Mouse (Mus musculus): ENCODE data around the gene Crat. TPM values are rescaled to one million over a fixed set of nuclear protein-coding genes. Genes with fewer than 3 reads are reported as not detected.

Crat gene
- polyA plus RNA-seq, 1 experiment from 2014 or later: 22.5 TPM

DNA sequence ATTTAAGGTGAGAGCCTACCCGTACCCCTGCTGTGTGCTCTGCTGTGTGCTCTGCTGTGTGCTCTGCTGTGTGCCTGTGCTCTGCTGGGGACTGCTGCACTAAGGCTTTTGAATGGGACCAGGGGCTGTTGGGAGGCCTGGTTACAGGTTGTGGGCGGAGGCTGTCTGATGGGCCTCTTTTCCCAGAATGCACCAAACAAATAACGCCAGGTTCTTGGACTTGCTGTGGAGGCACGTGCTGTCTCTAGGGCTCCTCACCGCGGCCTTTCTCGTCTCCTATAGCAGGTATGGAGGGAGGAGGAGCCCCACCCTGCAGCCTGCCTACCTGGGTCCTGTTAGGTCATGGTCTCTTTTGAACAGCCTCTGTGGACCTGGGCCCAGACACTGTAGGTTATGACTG, 19.4 kb downstream of the Crat start:
- Histone ChIP-seq H3K36me3 (peaks cover 56% of the 10 kb centered on the region), H3K4me3 (no peak overlapping the region), H3K4me1 (peaks cover 71% of the 10 kb centered on the region), H3K27me3 (ENCODE audit: low read depth, poor library complexity, severe bottlenecking) (peaks cover 28% of the 10 kb centered on the region), H3K9me3 (replicated peaks) (no peaks in the 10 kb centered on the region), H3K27ac (replicated peaks) (no peak overlapping the region)
- 90% methylated on average over 7 of the region's 7 CpGs for WGBS
- no peak for DNase-seq (ENCODE audit: low spot score)

DNA sequence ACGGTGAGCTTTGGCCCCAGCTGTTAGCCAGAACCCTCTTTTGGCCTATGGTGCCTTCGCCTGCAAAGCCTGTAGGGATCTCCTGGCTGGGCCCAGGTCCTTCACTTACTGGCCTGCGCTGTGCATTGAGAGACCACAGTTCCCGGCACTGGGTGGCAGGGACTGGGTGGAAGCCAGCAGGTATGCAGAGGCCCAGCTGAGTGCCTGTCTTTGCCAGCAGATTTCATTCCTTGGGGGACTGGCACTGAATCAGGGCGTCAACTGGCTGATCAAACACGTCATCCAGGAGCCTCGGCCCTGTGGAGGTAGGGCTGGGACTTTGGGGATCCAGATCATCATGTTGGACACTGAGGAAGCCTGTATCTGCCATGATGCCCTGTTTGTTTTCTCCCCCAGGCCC, 19.9 kb downstream of the Crat start:
- Histone ChIP-seq H3K27ac (replicated peaks) (no peak overlapping the region; the same call in 1 of the 2 replicates), H3K9me3 (replicated peaks) (no peaks in the 10 kb centered on the region), H3K36me3 (peaks cover 55% of the 10 kb centered on the region), H3K4me3 (no peak overlapping the region), H3K27me3 (ENCODE audit: low read depth, poor library complexity, severe bottlenecking) (peaks cover 28% of the 10 kb centered on the region), H3K4me1 (peaks cover 71% of the 10 kb centered on the region)
- DNase-seq (ENCODE audit: low spot score): no peak
- 94% methylated on average over 7 of the region's 7 CpGs for WGBS

DNA sequence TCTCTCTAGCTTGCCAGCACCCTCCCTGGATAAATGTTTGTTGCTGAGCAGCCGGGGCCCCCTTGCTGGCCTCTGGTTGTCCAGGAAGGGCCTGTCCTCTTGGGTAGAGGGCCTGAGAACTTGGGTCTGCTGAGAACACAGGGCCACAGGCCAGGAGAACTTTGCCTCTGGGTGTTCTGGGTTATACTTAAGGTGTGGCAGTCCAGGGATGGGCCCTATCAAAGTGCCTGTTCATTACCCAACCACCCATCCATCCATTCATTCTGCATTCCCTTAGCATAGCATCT, 22.3 kb downstream of the Crat start:
- 71% methylated on average over 1 of the region's 1 CpGs for WGBS
- Histone ChIP-seq H3K27me3 (ENCODE audit: low read depth, poor library complexity, severe bottlenecking) (peaks cover 28% of the 10 kb centered on the region), H3K4me1 (peaks cover 48% of the 10 kb centered on the region), H3K27ac (replicated peaks) (peak overlapping the region; percentile 90), H3K36me3 (peaks cover 43% of the 10 kb centered on the region), H3K4me3 (peak overlapping the region; percentile 91), H3K9me3 (replicated peaks) (no peaks in the 10 kb centered on the region)
- no peak for DNase-seq (ENCODE audit: low spot score)

DNA sequence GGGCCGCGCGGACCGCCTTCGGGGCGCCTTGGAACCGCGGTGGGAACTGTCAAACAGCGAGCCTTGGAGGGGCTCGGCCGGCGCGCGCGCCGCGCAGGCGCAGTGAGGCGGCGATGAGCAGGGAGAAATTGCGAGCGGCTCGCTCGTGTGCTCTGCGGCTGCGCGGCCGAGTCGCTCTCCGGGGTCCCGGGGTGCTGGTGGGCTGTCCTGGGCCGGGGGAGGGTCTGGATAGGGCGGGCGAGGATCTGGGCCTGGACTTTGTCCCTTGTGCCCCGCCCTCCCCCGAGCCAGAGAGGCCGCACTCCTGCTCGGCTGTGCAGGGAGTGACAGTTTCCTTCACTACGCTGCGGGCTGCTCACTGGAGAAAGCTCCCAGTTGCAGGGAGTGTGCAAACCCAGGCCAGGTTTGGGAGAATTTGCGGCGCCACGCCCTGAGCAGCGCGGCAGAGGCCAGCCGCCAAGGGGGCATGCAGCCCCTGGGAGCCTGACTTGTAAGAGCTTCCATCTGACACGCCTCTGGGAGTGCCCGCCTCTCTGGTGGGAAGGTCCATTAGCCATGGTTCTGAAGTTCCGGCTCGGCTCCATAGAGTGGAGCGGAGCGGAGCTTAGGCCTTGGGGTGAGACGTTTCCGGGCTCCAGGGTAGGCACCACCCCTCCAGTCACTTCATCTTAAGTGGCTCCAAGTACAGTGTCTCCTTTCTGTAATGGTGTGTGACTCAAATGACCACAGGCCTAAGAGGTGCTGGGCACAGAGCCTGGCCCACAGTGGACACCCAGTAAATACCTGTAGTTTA, 22.8 kb downstream of the Crat start:
- DNase-seq (ENCODE audit: low spot score): peak; percentile 93
- peaks cover 26% of the 10 kb centered on the region for H3K27me3 ChIP-seq (ENCODE audit: low read depth, poor library complexity, severe bottlenecking)
- H3K36me3 ChIP-seq: peaks cover 38% of the 10 kb centered on the region
- no peaks in the 10 kb centered on the region for H3K9me3 ChIP-seq (replicated peaks)
- WGBS: under 1% methylated on average over 54 of the region's 54 CpGs
- peak overlapping the region; percentile 90 for H3K27ac ChIP-seq (replicated peaks)
- peaks cover 42% of the 10 kb centered on the region for H3K4me1 ChIP-seq
- peak overlapping the region; percentile 91 for H3K4me3 ChIP-seq

DNA sequence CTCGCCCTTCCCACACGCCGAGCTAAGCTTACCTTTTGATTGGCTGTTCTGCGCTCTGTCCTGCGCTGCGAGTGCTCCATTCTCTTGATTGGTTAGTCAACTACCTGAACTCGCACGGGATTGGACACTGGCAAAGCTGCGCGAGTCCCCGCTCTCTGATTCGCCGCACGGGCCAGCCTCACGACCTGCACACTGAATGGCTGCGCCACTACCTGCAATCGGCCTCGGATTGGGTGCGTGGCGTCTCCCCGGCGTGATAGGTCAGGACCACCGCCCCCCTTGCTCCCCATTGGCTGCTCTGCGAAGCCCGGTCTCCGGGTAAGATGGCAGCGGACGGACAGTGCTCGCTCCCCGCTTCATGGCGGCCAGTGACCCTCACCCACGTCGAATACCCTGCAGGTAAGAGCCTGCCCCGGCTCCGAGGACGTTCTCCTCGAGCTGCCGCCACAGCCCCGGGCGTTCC, 23.5 kb downstream of the Crat start, which contains the start of gene Dolpp1:
Gene Dolpp1, plus strand, starts transcription at position 141 of the 463 bp plus-strand sequence.
- Histone ChIP-seq H3K9me3 (replicated peaks) (no peaks in the 10 kb centered on the region), H3K27me3 (ENCODE audit: low read depth, poor library complexity, severe bottlenecking) (peaks cover 20% of the 10 kb centered on the region), H3K4me1 (peaks cover 37% of the 10 kb centered on the region), H3K27ac (replicated peaks) (peak within 1 kb of the TSS; percentile 90), H3K36me3 (peaks cover 31% of the 10 kb centered on the region), H3K4me3 (peak within 1 kb of the TSS; percentile 91)
- DNase-seq (ENCODE audit: low spot score): peak; percentile 99
- under 1% methylated on average over 40 of the region's 40 CpGs for WGBS

DNA sequence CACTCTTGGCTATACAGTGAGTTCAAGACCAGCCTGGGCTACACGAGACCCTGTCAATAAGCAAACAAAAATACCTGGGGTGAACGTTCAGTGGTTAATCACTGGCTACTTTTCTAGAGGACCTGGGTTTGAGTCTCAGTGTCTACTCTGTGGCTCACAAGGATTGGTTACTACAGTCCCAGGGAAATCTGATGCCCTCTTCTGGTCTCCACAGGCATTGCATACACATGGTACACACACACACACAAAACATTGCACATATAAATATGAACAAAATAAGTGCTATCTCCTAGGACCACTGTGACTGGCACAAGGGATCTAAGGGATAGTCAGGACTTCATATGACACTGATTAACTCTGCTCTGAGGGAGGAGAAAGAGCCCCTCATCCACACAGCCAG, 26.6 kb downstream of the Crat start:
- WGBS: 92% methylated on average over 2 of the region's 2 CpGs
- Histone ChIP-seq H3K9me3 (replicated peaks) (no peaks in the 10 kb centered on the region), H3K4me1 (peaks cover 26% of the 10 kb centered on the region), H3K27ac (replicated peaks) (no peak overlapping the region), H3K4me3 (no peak overlapping the region), H3K27me3 (ENCODE audit: low read depth, poor library complexity, severe bottlenecking) (peaks cover 2% of the 10 kb centered on the region; the same call in 1 of the 2 replicates), H3K36me3 (peaks cover 25% of the 10 kb centered on the region)
- no peak for DNase-seq (ENCODE audit: low spot score)

DNA sequence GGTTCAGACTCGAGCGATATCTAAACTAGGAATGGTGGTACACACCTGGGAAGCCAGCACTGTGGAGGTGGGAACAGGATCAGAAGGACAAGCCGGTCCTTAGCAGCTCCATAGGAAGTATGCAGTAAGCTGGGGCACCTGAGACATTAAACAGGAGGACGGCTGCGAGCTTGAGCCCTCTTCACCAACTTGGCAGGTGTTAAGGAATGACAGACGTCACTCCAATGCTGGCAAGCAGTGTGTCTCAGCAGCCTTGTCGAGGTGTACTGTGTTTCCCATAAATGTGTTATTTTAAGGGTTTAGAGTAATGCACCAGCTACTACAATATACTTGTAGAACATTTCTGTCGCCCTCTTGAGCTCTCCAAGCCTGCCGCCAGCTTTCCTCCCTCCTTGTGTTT, 28.7 kb downstream of the Crat start:
- DNase-seq (ENCODE audit: low spot score): no peak

DNA sequence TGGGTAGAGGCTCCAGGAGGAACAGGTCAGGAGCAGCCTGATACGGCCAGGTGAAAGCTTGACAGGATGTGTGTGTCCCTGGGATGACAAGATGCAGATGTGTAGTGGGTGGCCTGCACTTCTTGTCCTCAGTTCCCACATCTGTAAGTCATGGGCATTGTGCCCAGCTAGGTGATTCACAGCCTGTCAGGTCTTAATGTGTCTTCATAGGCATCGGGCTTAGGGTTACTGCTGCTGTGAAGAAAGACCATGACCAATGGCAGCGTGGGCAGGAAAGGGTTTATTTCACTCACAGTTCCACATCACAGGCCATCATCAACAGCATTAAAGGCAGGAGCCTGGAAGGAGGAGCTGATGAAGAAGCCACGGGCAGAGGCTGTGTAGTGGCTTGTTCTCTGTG, 30.0 kb downstream of the Crat start:
- Histone ChIP-seq H3K4me1 (no peaks in the 10 kb centered on the region), H3K9me3 (replicated peaks) (no peaks in the 10 kb centered on the region), H3K4me3 (no peak overlapping the region), H3K36me3 (peaks cover 55% of the 10 kb centered on the region), H3K27ac (replicated peaks) (no peak overlapping the region), H3K27me3 (ENCODE audit: low read depth, poor library complexity, severe bottlenecking) (no peaks in the 10 kb centered on the region)
- WGBS: 90% methylated on average over 4 of the region's 4 CpGs
- no peak for DNase-seq (ENCODE audit: low spot score)

More for the DNA sequence above, 28.7 kb downstream of the Crat start:
- Histone ChIP-seq H3K36me3 (peaks cover 41% of the 10 kb centered on the region), H3K27me3 (ENCODE audit: low read depth, poor library complexity, severe bottlenecking) (no peaks in the 10 kb centered on the region), H3K4me1 (peaks cover 13% of the 10 kb centered on the region), H3K9me3 (replicated peaks) (no peaks in the 10 kb centered on the region), H3K4me3 (no peak overlapping the region), H3K27ac (replicated peaks) (no peak overlapping the region)
- WGBS: 89% methylated on average over 9 of the region's 9 CpGs

DNA sequence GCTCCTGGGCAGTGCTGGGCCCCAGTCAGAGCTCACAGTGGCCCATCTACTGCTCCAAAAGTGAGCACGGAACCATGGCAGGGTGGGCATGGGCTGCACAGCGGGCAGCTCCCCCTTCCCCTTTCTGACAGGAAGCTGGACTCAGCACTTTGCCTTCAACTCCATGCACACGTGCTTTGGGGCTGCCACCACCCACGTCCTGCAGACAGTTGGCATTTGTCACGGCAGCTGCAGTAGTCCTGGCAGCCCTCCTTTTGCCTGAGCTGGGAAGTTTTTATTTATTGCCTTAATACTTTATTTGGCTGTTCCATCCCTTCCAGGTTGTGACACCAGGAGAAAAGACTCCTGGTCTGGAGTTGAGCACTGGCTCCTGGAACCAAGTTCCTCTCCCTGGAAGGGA, 30.8 kb downstream of the Crat start:
- no peaks in the 10 kb centered on the region for H3K27me3 ChIP-seq (ENCODE audit: low read depth, poor library complexity, severe bottlenecking)
- no peak overlapping the region for H3K27ac ChIP-seq (replicated peaks)
- no peaks in the 10 kb centered on the region for H3K9me3 ChIP-seq (replicated peaks)
- H3K36me3 ChIP-seq: peaks cover 62% of the 10 kb centered on the region
- WGBS: 83% methylated on average over 5 of the region's 5 CpGs
- DNase-seq (ENCODE audit: low spot score): no peak
- no peaks in the 10 kb centered on the region for H3K4me1 ChIP-seq
- no peak overlapping the region for H3K4me3 ChIP-seq

GRCm38 (mm10) chr2:30381377-30381725, 34.3 kb downstream of the Crat start:
- Histone ChIP-seq H3K36me3 (peaks cover 95% of the 10 kb centered on the region), H3K4me3 (no peak overlapping the region), H3K4me1 (no peaks in the 10 kb centered on the region), H3K9me3 (replicated peaks) (no peaks in the 10 kb centered on the region), H3K27me3 (ENCODE audit: low read depth, poor library complexity, severe bottlenecking) (no peaks in the 10 kb centered on the region), H3K27ac (replicated peaks) (no peak overlapping the region)
- DNase-seq (ENCODE audit: low spot score): no peak
- WGBS: 93% methylated on average over 4 of the region's 4 CpGs

DNA sequence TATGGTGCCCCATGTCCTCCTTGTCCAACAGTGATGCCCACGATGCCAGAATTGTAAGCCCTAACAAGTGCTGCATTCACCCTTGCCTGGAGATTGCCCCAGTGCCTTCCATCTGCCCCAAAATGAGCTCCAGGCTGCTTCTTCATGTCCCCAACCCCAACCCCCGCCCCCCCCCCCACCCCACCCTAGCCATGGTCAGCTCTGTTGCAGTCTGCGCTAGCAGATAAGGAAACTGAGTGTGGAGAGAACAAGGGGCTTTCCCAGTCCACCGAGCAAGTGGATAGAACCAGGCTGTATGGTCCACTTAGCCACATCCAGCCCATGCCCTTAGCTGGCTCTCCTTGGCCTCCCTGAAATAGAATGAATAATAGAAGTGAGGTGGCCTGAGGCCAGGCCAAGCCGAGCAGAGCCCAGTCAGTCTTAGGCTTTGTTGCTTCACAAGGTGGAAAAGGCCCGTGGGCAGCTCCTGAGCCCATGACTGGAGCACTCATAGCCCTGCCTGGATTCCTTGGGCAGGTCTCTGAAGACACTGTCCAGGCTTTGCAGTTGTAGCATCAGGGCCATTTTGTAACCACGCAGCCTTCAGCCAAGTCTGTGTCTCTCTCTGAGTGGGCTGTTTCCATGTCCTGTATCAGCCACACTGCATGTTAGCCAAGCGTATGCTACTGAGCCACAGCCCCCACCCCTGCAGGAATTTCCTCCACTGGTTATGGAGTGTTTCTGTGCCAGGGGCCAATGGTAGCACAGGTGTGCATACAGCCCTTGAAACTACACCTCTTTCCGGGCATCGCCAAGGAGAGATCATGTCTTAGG, 34.8 kb downstream of the Crat start:
- no peak overlapping the region for H3K4me3 ChIP-seq
- H3K27ac ChIP-seq (replicated peaks): no peak overlapping the region
- peaks cover 98% of the 10 kb centered on the region for H3K36me3 ChIP-seq
- no peak for DNase-seq (ENCODE audit: low spot score)
- 90% methylated on average over 10 of the region's 10 CpGs for WGBS
- no peaks in the 10 kb centered on the region for H3K27me3 ChIP-seq (ENCODE audit: low read depth, poor library complexity, severe bottlenecking)
- no peaks in the 10 kb centered on the region for H3K9me3 ChIP-seq (replicated peaks)
- no peaks in the 10 kb centered on the region for H3K4me1 ChIP-seq

- no peaks in the 10 kb centered on the region for H3K9me3 ChIP-seq (replicated peaks)
- H3K4me1 ChIP-seq: no peaks in the 10 kb centered on the region
- WGBS: 97% methylated on average over 7 of the region's 7 CpGs
- no peak for DNase-seq (ENCODE audit: low spot score)
- peaks cover 95% of the 10 kb centered on the region for H3K36me3 ChIP-seq
- H3K4me3 ChIP-seq: no peak overlapping the region
- no peaks in the 10 kb centered on the region for H3K27me3 ChIP-seq (ENCODE audit: low read depth, poor library complexity, severe bottlenecking)
- no peak overlapping the region for H3K27ac ChIP-seq (replicated peaks)
Observed at GRCm38 (mm10) chr2:30379307-30379706, 36.3 kb downstream of the Crat start.

DNA sequence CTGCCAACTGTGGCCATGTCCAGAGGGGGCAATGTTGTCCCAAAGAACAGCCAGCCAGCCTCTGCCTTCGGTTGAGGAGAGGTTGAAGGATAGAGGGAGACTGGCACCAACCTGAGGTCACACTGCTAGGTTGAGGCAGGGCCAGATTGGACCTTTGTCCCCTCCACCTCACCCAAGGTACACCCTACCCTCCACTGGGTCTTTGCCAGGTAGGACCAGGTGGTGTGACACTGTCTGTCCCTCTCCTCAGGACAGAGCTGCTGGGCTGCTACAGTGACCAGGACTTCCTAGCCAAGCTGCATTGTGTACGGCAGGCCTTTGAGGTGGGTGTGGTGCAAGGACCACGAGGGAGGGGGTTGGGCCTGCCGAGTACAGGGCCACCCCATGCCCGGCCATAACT, 37.9 kb downstream of the Crat start:
- 81% methylated on average over 5 of the region's 5 CpGs for WGBS
- H3K27me3 ChIP-seq (ENCODE audit: low read depth, poor library complexity, severe bottlenecking): no peaks in the 10 kb centered on the region
- H3K9me3 ChIP-seq (replicated peaks): no peaks in the 10 kb centered on the region
- DNase-seq (ENCODE audit: low spot score): no peak
- peaks cover 95% of the 10 kb centered on the region for H3K36me3 ChIP-seq
- no peak overlapping the region for H3K4me3 ChIP-seq
- no peak overlapping the region for H3K27ac ChIP-seq (replicated peaks)
- no peaks in the 10 kb centered on the region for H3K4me1 ChIP-seq

All from midbrain, embryonic 10.5 days (tissue).